Mouse (Mus musculus) 3134 (cell line): ENCODE measurements around the gene Tent5a.

ENCODE experiments used
- DNase-seq: peaks from one replicate; pipeline ENCODE4 v3.0.0-alpha.2; 2011; ENCODE audit warnings: low spot score; ENCODE audit not compliant: insufficient read length; ENCODE audit errors: extremely low read depth

Tent5a gene

GRCm38 (mm10) chr9:85316122-85316521, 11.0 kb downstream of the Tent5a start:
- DNase-seq = no peak

DNA sequence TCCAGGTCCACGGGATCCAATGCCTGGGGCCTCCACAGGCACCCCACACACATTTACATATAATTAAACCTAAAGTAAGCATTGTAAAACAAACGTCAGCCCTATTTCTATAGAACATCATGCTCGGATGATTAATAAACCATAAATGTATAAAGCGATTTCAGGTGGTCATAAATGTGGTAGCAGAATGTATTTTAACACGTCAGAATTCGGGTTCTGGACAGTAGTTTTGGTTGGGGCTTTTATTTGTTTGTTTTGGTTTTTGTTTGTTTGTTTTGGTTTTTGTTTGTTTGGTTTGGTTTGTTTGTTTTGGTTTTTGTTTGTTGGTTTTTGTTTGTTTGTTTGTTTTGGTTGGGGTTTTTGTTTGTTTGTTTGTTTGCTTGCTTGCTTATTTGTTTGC, 14.7 kb downstream of the Tent5a start, which contains the start of gene Gm11114:
Gene Gm11114, plus strand, starts transcription at position 301 of the 400 bp plus-strand sequence.
- no peak for DNase-seq

DNA sequence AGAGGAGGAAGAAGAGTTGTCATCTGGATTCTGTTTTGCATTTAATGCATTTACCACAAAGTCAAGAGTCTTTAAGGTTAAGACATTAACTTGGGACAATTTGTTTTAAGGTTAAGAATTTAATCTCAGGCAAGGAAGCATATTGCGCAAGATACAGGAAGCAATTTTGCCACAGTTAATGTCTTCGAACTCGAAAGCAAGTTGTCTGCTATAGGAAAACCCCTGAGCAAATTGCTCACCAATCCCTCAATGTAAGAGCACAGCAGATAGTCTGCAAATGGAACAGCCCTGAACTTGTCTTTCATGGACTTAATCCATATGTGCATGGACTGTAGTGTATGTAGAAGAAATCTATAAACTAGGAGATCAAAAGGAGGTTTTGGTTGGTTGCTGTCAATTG, 23.8 kb downstream of the Tent5a start:
- DNase-seq = no peak

- DNase-seq = no peak
These were observed 24.3 kb downstream of the Tent5a start for GRCm38 (mm10) chr9:85302849-85303248.

GRCm38 (mm10) chr9:85274114-85274513, 53.0 kb downstream of the Tent5a start:
- no peak for DNase-seq
